Mouse (Mus musculus) small intestine, adult 2 months (tissue): Measurements from ENCODE around the gene Dock1.

Experiments
- CTCF ChIP-seq: fragments of 200-500 bp; IDR thresholded peaks from 2 replicates; pipeline ENCODE4 v1.5.1; 2012; ENCODE audit warnings: low read depth, mild to moderate bottlenecking, control low read depth, inconsistent platforms, low read length, moderate library complexity, mixed read lengths; ENCODE audit not compliant: insufficient replicate concordance, insufficient read length; ENCODE audit errors: extremely low read depth
- POLR2A ChIP-seq: fragments of 200-500 bp; IDR thresholded peaks from 2 replicates; pipeline ENCODE4 v1.6.1; 2012; ENCODE audit warnings: low read depth, mild to moderate bottlenecking, control low read depth, inconsistent platforms, low read length, moderate library complexity

DNA sequence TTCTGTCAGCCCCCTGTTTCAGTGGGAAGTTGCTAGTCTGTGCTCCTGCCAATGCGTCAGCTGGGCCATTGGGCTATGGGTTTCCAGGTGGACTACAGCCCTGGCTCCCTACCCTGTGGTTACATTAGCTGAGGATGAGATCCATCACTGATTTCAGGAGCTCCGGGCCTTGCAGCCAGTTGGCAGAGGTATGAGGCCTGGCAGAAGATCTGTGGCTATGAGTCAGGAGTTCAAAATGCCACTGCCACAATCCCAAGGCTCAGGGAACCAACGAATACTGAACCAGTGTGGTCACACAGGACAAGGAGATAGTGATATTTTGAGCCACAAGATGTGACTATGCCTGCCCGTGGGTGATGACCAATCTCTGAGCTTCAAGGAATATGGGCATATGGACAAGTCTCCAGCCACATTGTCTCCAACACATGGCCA, 3.2 kb upstream of the Dock1 start:
- no peak for TF ChIP-seq POLR2A
- TF ChIP-seq CTCF: no peak
